Mouse (Mus musculus) mouse trophoblast stem cell (cell line): ENCODE results near the gene Plxna3.
"Not testable (repeated sequence)": the region's sequence is repeated elsewhere in the genome, so short reads cannot be mapped to it uniquely, and the experiment has no call there.

Experiments used
- in situ Hi-C, 2 experiments: fragments of 300-500 bp; cut with MseI, MboI; formaldehyde crosslinking; loops; 2 replicates in 1 of 2; 3 replicates in 1 of 2; pipeline ENCODE4 v1.15.1; 2025

Gene Plxna3

GRCm38 (mm10) chrX:74328725-74329161 is at the start of gene Plxna3:
Gene Plxna3 (plus strand): TSS chrX:74329066.
- in situ Hi-C loops, result no loop called here

- in situ Hi-C loops, result no loop called here
These were observed 47.7 kb upstream of the Plxna3 start for GRCm38 (mm10) chrX:74281041-74281731.

- in situ Hi-C loops, result no loop called here
These were observed 47.0 kb upstream of the Plxna3 start, which contains the start of the genes Taz and Dnase1l1 for GRCm38 (mm10) chrX:74281732-74282394. Gene Taz (plus strand): TSS chrX:74281912. Gene Dnase1l1 (minus strand): TSS chrX:74282337.

- in situ Hi-C loops, result no loop called here
These were observed 46.3 kb upstream of the Plxna3 start for GRCm38 (mm10) chrX:74282395-74283091.

GRCm38 (mm10) chrX:74283092-74283437 is 45.8 kb upstream of the Plxna3 start:
- in situ Hi-C loops, result no loop called here

- in situ Hi-C loops, result no loop called here
These were observed 35.4 kb upstream of the Plxna3 start for GRCm38 (mm10) chrX:74293431-74293830.

GRCm38 (mm10) chrX:74296538-74297448 is 32.1 kb upstream of the Plxna3 start, which contains the start of gene Atp6ap1:
Gene Atp6ap1 (plus strand): TSS chrX:74297097.
- in situ Hi-C loops, result no loop called here

GRCm38 (mm10) chrX:74298348-74298747 is 30.5 kb upstream of the Plxna3 start:
- in situ Hi-C loops, result no loop called here

- in situ Hi-C loops, result no loop called here
These were observed 29.1 kb upstream of the Plxna3 start for GRCm38 (mm10) chrX:74299721-74300120.

- in situ Hi-C loops, result no loop called here
These were observed 23.8 kb upstream of the Plxna3 start, which contains the start of gene Gdi1 for GRCm38 (mm10) chrX:74304867-74305700. Gene Gdi1 (plus strand): TSS chrX:74304998.

GRCm38 (mm10) chrX:74312540-74313464 is 16.1 kb upstream of the Plxna3 start, which contains the start of gene Fam50a:
Gene Fam50a (plus strand): TSS chrX:74313033.
- in situ Hi-C loops, result no loop called here

- in situ Hi-C loops, result no loop called here
These were observed 377 bp downstream of the Plxna3 start for GRCm38 (mm10) chrX:74329215-74329671.

- in situ Hi-C loops, result no loop called here
These were observed 1.5 kb downstream of the Plxna3 start for GRCm38 (mm10) chrX:74330166-74330930.

- in situ Hi-C loops, result no loop called here
These were observed 24.0 kb downstream of the Plxna3 start for GRCm38 (mm10) chrX:74352645-74353466.

GRCm38 (mm10) chrX:74353467-74353770 is 24.6 kb downstream of the Plxna3 start, which contains the start of gene Lage3:
Gene Lage3 (minus strand): TSS chrX:74353618.
- in situ Hi-C loops, result no loop called here

- in situ Hi-C loops, result not testable (repeated sequence)
These were observed 28.2 kb downstream of the Plxna3 start for GRCm38 (mm10) chrX:74357069-74357468.

GRCm38 (mm10) chrX:74359171-74359570 is 30.3 kb downstream of the Plxna3 start:
- in situ Hi-C loops, result no loop called here

GRCm38 (mm10) chrX:74367512-74367911 is 38.6 kb downstream of the Plxna3 start:
- in situ Hi-C loops, result no loop called here
